Mouse (Mus musculus): ENCODE measurements at regions not wholly inside any gene's neighbourhood (a gene's known extent, or its start where the extent isn't known, plus 50 kb on each side); places are given as distances from the start of the nearest gene placed in this dataset.

- no peak for TF ChIP-seq POLR2A (IDR thresholded peaks at IDR 0.05; ENCODE audit: insufficient read depth, low read depth, low read length)
- no peak for TF ChIP-seq CTCF (IDR thresholded peaks at IDR 0.05; ENCODE audit: insufficient read depth, low read depth, low read length)
These were observed 124.8 kb upstream of the Sdk2 start for GRCm38 (mm10) chr11:114191661-114192060.
